Mouse (Mus musculus): ENCODE data around the gene Rad9b.

DNA sequence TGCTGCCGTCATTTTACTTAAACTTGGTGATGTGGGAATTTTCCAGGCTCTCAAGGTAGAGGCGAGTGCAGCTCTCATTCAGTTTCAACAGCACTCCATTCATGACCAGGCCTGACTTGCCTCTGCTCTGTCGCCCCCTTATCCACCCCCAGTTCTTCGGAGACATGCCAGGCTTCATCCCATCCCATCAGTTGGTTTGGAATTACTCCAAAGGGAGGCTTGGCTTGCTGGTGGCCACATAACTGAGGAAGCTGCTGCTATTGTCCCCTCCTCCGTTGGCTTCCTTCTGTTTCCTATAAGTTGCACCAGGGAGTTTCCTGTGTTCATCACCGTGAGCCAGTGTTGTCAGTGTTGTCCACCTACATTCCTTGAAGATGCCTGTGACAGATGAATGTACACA lies 49.5 kb downstream of the Rad9b start:
- TF ChIP-seq CTCF (IDR thresholded peaks at IDR 0.05; ENCODE audit: insufficient read depth, low read length) (no peak), POLR2A (IDR thresholded peaks at IDR 0.05; ENCODE audit: borderline replicate concordance, extremely low read depth, low read depth, low read length) (no peak)
